Mouse (Mus musculus) kidney, embryonic 14.5 days (tissue): ENCODE results near the gene Gm49398. TPM values are rescaled to one million over a fixed set of nuclear protein-coding genes. Genes with fewer than 3 reads are reported as not detected.

Experiments used
- ATAC-seq: fragments of 200-750 bp; cut with Nextera tagmentation; 2 replicates; pipeline ENCODE4 v1.8.0; 2017; ENCODE audit warnings: moderate number of reproducible peaks, mild to moderate bottlenecking, moderate TSS enrichment, moderate library complexity; ENCODE audit not compliant: low FRiP score, low TSS enrichment
- H3K27ac ChIP-seq: fragments of 300-500 bp; sonication (generic); 2 replicates; pipeline ENCODE4 v1.5.1; 2014; ENCODE audit warnings: low read depth, mild to moderate bottlenecking, low read length, moderate library complexity, mixed read lengths
- H3K27me3 ChIP-seq: fragments of 300-500 bp; sonication (generic); 2 replicates; pipeline ENCODE4 v1.6.1; 2014; ENCODE audit warnings: mild to moderate bottlenecking, low read length; ENCODE audit not compliant: control insufficient read depth, insufficient read depth
- H3K36me3 ChIP-seq: fragments of 300-500 bp; sonication (generic); 2 replicates; pipeline ENCODE4 v1.6.1; 2014; ENCODE audit warnings: low read length, mixed read lengths; ENCODE audit not compliant: control insufficient read depth, insufficient read depth
- H3K4me1 ChIP-seq: fragments of 300-500 bp; sonication (generic); 2 replicates; pipeline ENCODE4 v1.6.1; 2014; ENCODE audit warnings: low read length, mixed read lengths; ENCODE audit not compliant: control insufficient read depth, insufficient read depth
- H3K4me2 ChIP-seq: fragments of 300-500 bp; sonication (generic); replicated peaks from 2 replicates; pipeline ENCODE4 v1.6.1; 2014; ENCODE audit warnings: low read depth, mild to moderate bottlenecking, low read length
- H3K4me3 ChIP-seq: fragments of 300-500 bp; sonication (generic); 2 replicates; pipeline ENCODE4 v1.5.1; 2014; ENCODE audit warnings: mild to moderate bottlenecking, low read length
- H3K9ac ChIP-seq: fragments of 300-500 bp; sonication (generic); 2 replicates; pipeline ENCODE4 v1.6.1; 2014; ENCODE audit warnings: low read depth, mild to moderate bottlenecking, low read length, moderate library complexity
- H3K9me3 ChIP-seq: fragments of 300-500 bp; sonication (generic); 2 replicates; pipeline ENCODE4 v1.6.1; 2016; ENCODE audit warnings: low read length; ENCODE audit not compliant: control insufficient read depth
- WGBS: fragments of 180-500 bp; shearing (Covaris S2); extraction: QIAGEN DNeasy Blood & Tissue Kit; methylation state at CpG from one replicate; pipeline ENCODE4 v1.1.7; 2014; 5-methylcytosine and 5-hydroxymethylcytosine counted together
- microRNA-seq: library from miRNA; unstranded; fragments of <30 nt; microRNA quantifications from one replicate; pipeline ENCODE4, GENCODE M21; 2016
- polyA plus RNA-seq: library from polyadenylated mRNA; unstranded; fragments of >200 nt; fragmentation: Nextera tagmentation; extraction: Ambion mirVana; gene quantifications from 2 replicates; pipeline ENCODE4 v1.2.1, GENCODE M21; 2014

Gene Gm49398
- not detected in 2 replicates for polyA plus RNA-seq

GRCm38 (mm10) chr13:61288739-61289138 lies at the start of gene Gm49398:
Gm49398 (minus strand) TSS chr13:61288839.
- 91% methylated on average over 2 of the region's 2 CpGs for WGBS
- H3K9ac ChIP-seq: no peak within 1 kb of the TSS
- H3K36me3 ChIP-seq: no peaks in the 10 kb centered on the region
- no peak for ATAC-seq
- no peaks in the 10 kb centered on the region for H3K9me3 ChIP-seq
- H3K4me1 ChIP-seq: no peaks in the 10 kb centered on the region
- H3K27ac ChIP-seq: no peak within 1 kb of the TSS
- H3K27me3 ChIP-seq: no peaks in the 10 kb centered on the region
- H3K4me2 ChIP-seq: no peak within 1 kb of the TSS
- no peak within 1 kb of the TSS for H3K4me3 ChIP-seq

GRCm38 (mm10) chr13:61255258-61255657 lies 33.4 kb downstream of the Gm49398 start, which contains the start of gene Cts8:
Cts8 (minus strand) TSS chr13:61255358.
- ATAC-seq: no peak
- H3K4me1 ChIP-seq: no peaks in the 10 kb centered on the region
- H3K36me3 ChIP-seq: no peaks in the 10 kb centered on the region
- H3K27me3 ChIP-seq: no peaks in the 10 kb centered on the region
- 88% methylated on average over 2 of the region's 2 CpGs for WGBS
- H3K9ac ChIP-seq: no peak within 1 kb of the TSS
- H3K9me3 ChIP-seq: peaks cover 3% of the 10 kb centered on the region; the same call in 1 of the 2 replicates
- H3K4me3 ChIP-seq: no peak within 1 kb of the TSS
- no peak within 1 kb of the TSS for H3K4me2 ChIP-seq
- H3K27ac ChIP-seq: no peak within 1 kb of the TSS

GRCm38 (mm10) chr13:61241076-61241947 lies 47.3 kb downstream of the Gm49398 start:
- H3K36me3 ChIP-seq: no peaks in the 10 kb centered on the region
- H3K4me1 ChIP-seq: no peaks in the 10 kb centered on the region
- H3K4me3 ChIP-seq: no peak overlapping the region
- no peak overlapping the region for H3K27ac ChIP-seq
- H3K4me2 ChIP-seq: no peak overlapping the region
- no peaks in the 10 kb centered on the region for H3K9me3 ChIP-seq
- H3K27me3 ChIP-seq: no peaks in the 10 kb centered on the region
- no peak for ATAC-seq
- no peak overlapping the region for H3K9ac ChIP-seq
- WGBS: 58% methylated on average over 13 of the region's 13 CpGs

- 93% methylated on average over 3 of the region's 3 CpGs for whole genome bisulfite sequencing
- Histone ChIP-seq H3K27ac (no peak within 1 kb of the TSS), H3K36me3 (no peaks in the 10 kb centered on the region), H3K9ac (no peak within 1 kb of the TSS), H3K4me3 (no peak within 1 kb of the TSS), H3K4me2 (no peak within 1 kb of the TSS), H3K4me1 (no peaks in the 10 kb centered on the region), H3K9me3 (peaks cover 6% of the 10 kb centered on the region; the same call in 1 of the 2 replicates), H3K27me3 (no peaks in the 10 kb centered on the region)
- no peak for ATAC-seq
Measured at GRCm38 (mm10) chr13:61203310-61203709, 85.3 kb downstream of the Gm49398 start, which contains the start of gene Cts6. Cts6 (minus strand) TSS chr13:61203410.

Small RNAs within 50 kb of the gene (microRNA-seq; reads per million reads assigned to microRNA genes)
- not detected for gene Gm27704

Other genes with a start within 250 kb of the Gm49398 start
- not detected in 2 replicates for gene Ctsq, start 248.2 kb downstream of the Gm49398 start, polyA plus RNA-seq
- not detected in 2 replicates for gene Ctsr, start 124.6 kb downstream of the Gm49398 start, polyA plus RNA-seq
- not detected in 2 replicates for gene Cts6, start 85.4 kb downstream of the Gm49398 start, polyA plus RNA-seq
- gene Cts8, start 33.5 kb downstream of the Gm49398 start, polyA plus RNA-seq: not detected in 2 replicates
- gene Cts7, start 69.4 kb upstream of the Gm49398 start, polyA plus RNA-seq: not detected in 2 replicates